Mouse (Mus musculus) gonadal fat pad, adult 2 months (tissue): ENCODE results near the gene Meltf. TPM values are rescaled to one million over a fixed set of nuclear protein-coding genes. Genes with fewer than 3 reads are reported as not detected.

Experiments
- DNase-seq: peaks from one replicate; pipeline ENCODE4 v3.0.0-alpha.2; 2012; ENCODE audit warnings: low read depth
- polyA plus RNA-seq: library from polyadenylated mRNA; depleted of rRNA; stranded (reverse); fragments of >200 nt; gene quantifications from 2 replicates; pipeline ENCODE4 v1.2.3, GENCODE M21; 2012

Gene Meltf
- polyA plus RNA-seq, 1 experiment = 0.20 TPM

DNA sequence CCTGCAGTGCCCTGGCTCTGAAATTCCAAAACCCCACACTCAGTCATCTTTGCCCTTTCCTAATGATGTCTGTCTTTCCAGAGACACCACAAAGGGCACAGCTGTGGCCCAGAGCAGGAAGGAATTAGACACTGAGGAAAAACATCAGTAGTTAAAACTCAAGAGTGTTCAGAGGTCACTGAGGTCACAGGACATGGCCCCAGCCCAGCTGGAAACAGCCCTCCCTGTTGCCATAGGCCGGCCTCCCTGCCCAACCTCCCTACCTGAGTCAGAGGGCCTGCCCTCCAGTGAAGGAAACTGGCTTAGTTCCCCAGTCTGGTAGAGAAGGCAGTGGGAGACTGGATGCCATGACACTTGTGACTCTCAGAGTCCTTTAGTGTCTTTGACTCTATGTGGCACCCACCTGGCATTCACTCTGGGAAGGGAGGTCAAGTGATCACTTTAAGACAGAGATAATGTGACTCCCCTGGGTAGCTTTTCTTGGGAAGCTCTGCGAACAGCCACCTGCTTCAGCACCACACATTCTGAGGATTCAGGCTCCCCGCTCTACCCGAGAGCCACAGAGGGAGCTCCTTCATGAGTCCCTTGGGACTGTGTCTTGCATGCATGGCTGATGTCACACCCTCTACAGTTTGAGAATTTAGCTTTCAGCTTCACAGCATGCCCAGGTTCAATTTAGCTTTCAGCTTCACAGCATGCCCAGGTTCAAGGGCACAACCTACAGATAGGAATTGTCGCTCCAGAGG, 15.0 kb downstream of the Meltf start:
- DNase-seq = no peak

GRCm38 (mm10) chr16:31896971-31897774, 18.6 kb downstream of the Meltf start:
- no peak for DNase-seq

DNA sequence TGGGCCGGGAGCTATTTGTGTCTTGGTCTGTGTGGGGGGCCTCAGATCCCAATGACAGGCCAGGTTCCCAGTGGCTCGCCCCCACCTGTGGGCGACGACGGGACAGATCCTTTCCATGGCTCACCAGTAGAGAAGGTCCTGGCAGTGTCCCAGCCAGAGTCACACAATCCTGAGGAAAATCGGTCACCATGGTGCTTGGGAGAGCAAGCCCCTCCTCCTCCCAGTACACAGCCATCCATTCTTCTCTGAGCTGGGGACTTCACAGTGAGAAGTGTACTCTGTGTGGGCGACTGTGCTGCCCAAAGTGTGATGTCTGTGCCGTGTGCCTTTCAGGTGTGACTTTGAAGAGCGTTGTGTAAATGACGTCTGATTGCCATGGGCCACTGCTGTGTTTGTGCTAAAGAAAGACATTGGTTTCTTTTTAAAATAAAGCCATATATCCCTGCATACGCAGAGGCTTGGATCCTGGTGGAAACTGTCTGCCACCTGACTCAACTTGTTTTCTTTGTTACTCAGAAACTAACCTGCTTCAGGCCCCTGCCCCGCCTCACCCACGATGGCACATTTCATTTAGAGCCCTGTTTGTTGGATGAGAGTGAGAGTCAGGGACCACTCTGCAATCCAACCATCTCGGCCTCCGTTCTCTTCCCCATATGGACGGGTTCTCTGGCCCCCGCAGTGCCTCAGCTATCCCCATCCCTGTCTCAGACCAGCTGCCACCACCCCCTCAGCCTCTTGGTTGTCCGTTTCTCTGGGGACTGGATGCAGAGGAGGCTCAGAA, 20.1 kb downstream of the Meltf start:
- DNase-seq = no peak

DNA sequence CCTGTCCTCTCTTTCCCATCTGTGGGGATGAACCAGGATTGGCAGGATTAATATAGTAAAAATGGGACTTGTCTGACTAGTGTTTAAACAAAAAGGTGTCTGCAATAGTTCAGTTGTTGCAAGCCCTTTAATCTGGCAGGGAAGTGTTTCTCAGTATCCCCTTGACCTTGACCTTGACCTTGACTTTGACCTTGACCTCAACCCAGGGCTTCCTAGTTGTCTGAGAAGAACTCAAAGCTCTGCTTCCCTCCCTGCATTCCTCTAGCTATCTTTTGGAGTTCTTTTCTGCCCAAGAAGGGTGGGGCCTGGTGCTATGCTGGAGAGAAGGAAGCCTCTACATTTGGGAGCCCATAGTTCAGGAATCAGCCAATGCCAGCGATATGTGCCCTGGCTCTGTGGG, 23.3 kb downstream of the Meltf start:
- no peak for DNase-seq

DNA sequence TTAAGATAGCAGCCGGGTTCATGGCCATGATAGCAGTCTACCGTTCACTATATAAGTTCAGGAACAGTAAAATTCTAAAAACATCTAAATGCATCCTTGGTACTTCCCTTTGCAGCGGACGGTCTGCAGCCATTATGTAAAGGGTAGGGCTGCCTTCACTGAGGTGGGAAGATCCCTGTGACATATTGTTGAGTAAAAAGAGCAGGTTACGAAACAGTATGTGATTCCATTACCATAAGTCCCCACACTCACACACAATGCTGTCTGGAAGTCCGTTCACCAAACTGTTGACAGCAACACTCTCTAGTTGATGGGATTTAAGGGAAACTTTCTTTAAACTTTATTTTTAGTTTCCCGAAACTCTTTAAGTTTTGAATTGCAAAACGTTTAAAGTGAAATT, 24.6 kb downstream of the Meltf start:
- no peak for DNase-seq

GRCm38 (mm10) chr16:31905331-31905730, 26.7 kb downstream of the Meltf start:
- DNase-seq = no peak

- no peak for DNase-seq
These were observed 27.5 kb downstream of the Meltf start for GRCm38 (mm10) chr16:31905891-31906825.

DNA sequence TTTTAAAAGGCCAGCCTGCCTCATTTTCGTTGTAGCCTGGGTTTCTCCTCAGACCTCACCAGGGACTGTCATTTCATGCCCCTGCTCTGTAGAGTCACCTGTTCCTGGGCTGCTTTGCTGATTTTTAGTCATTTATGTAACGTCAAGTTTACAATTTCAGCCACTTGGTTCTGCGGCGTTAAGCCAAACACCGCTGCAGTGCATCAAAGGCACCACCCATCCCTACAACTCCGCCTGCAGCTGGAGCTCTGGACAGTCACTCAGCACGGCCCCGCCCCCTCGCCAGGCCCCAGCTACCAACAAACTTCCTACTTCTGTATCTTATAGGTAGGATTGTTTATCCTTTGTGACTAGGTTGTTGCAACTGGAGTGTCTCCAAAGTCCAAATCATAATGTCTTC, 28.3 kb downstream of the Meltf start:
- DNase-seq = no peak

GRCm38 (mm10) chr16:31908959-31909358, 30.3 kb downstream of the Meltf start:
- no peak for DNase-seq

GRCm38 (mm10) chr16:31910281-31910847, 31.8 kb downstream of the Meltf start:
- DNase-seq = no peak

DNA sequence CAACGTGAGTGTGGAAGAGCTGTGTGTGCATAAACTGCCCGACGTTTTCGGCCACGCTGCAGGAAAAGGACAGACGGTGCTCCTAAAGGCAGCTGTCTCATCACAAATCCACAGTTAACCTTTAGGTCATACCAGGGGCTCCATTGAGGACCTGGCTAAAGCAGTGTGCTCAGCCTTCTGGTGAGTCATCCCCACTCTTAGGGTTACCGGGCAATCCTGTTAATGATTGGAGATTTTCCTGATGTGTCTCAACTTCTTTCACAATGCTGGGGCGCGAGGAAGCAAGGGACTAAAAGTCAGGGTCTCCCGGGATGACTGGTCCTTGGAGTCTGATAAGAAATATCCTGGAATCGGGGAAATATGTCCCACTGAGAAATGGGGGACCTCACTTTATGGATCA, 39.2 kb downstream of the Meltf start:
- no peak for DNase-seq

DNA sequence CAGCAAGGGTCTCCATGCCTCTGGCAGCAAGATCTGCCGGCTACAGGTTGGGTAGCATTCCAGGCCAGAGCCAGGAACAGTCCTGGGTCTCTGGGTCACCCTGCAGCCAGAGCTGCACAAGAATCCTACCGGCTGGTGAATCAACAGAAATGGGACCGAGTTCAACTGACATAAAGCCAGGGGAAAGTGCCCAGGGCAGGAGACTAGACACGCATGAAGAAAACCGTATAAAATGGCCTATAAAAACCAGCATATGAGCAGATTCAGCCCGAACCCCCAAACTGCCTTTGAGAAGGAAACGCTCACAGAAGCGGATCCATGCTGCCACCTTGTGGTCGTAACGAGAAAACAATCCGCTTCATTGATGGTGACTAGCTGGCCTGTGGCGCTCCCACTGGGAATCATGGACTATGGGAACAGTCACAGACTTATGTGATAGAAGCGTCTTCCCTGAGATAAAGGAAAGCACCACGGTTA, 39.7 kb downstream of the Meltf start:
- DNase-seq = no peak

- no peak for DNase-seq
These were observed 45.8 kb downstream of the Meltf start for GRCm38 (mm10) chr16:31924368-31924767.

DNA sequence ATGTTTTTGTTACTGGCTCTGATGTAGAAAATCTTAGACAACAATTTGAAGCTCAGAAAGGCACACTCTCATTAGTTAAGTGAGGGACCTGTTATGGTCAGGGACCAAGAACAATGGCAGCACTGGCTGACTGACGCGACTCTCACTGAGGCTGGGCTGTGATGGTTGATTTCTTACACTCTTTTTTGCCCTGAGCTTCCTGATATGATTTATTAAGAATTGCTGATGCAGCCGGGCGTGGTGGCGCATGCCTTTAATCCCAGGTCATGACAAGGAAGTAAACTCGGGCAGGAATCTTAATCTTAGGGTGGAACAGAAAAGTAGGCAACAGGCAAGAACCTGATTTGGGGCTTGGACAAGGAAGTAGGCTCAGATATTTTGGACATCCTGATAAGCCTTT, 47.5 kb downstream of the Meltf start:
- no peak for DNase-seq

- DNase-seq = no peak
These were observed 48.1 kb downstream of the Meltf start for GRCm38 (mm10) chr16:31926547-31927182.

- no peak for DNase-seq
These were observed 48.8 kb downstream of the Meltf start for GRCm38 (mm10) chr16:31927412-31927811.

GRCm38 (mm10) chr16:31931330-31931729, 52.7 kb downstream of the Meltf start:
- DNase-seq = no peak

DNA sequence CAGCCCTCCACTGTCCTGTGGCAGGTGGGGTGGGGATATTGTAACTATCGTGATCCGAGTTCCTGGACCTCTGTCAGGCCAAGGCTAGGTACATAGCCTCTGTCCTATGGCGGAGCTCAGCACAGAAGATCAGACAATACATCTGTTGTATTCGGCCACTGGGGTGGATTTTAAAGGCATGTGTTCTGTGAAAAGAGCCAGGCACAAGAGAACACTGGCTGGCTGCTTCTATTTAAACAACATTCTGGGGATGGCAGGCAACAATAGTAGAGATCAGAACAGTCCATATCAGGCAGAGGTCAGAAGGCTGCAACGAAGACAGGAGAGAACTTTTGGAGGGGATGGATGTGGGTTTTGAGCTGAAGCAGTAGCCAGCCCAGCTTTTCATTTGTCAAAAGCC, 53.6 kb downstream of the Meltf start:
- DNase-seq = no peak

DNA sequence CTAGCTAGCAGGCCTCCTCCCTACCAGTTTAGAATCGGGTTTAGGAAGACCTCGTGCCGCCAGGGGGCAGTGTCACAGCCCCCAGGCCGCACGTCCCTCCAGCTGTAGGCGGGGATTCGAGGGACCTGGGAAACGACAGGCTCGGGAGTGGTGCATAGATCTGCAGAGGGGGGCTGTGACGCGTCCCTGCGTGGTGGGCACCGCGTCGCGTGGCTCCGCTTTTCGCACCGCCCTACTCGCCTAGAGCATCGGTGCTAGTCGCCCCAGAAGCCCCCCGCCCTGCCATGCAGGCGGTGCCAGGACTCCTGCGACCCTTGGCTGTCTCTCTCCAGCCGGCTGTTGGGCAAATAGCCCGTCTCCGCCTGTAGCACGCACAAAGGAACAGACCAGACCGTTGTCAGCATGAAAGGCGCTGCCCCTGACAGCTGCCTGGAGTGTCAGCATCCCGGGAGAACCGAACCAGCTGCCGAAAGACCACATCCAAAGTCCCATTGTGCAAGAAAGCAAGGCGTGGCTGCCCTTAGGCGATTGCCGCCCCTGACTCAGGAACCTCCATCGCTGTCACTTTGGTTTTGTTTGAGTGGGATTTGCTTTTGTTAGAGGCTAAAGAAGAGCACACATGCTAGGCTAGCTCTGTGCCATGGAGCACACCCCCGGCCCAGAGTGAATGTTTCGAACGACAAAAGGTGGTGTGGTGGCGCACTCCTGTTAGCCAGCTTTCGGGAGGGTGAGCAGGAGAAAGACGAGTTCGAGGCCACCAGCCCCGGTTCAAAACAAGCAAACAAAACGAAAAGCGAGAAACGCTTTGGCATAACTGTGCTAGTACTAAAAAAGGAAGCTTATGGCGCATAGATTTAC, 54.5 kb downstream of the Meltf start:
- DNase-seq = no peak
